Mouse (Mus musculus) cortical plate, adult 2 months (tissue): Measurements from ENCODE around the gene Ppm1l.

ENCODE experiments used
- CTCF ChIP-seq: fragments of 200-500 bp; IDR thresholded peaks from 2 replicates; pipeline ENCODE4 v1.5.1; 2011; ENCODE audit warnings: mild to moderate bottlenecking, control low read depth, low read length; ENCODE audit not compliant: insufficient read depth; ENCODE audit errors: extremely low read depth
- POLR2A ChIP-seq: fragments of 200-500 bp; IDR thresholded peaks from 2 replicates; pipeline ENCODE4 v1.6.1; 2011; ENCODE audit warnings: mild to moderate bottlenecking, low read length, control low read depth; ENCODE audit not compliant: insufficient read depth; ENCODE audit errors: extremely low read depth

GRCm38 (mm10) chr3:69323982-69324381, 7.3 kb downstream of the Ppm1l start:
- no peak for TF ChIP-seq CTCF
- no peak for TF ChIP-seq POLR2A
